ENCODE assay signal across 9 mouse cellular contexts in the genomic region with DNA sequence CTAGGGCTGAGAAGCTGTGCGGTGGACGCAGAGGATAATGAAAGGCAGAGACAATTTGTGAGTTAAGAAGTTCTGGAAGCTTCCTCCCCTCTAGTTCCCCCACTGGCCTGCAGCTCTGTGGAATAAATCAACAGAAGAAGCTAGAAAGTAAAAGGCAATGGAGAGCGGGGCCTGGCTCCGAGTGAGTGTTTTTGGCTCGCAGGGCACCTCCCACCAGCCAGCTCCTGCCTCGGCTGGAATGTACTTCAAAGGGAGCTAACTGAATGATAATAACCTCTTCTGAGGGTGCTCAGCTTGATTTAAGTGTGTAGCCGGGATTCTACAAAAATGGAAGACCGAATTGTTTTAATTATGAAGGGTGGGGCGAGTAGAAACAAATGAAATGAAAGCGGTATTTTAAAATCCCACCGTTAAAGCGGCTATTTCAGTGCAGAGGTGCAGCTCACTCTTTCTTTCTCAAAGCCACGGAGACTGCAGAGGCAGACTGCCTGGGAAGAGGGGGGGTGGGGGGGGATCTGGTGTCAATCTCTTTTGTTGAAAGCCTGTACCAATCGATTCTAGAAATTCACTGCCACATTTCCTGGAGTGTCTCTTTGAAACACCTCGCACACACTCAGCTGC. TPM values are rescaled to one million over a fixed set of nuclear protein-coding genes. Genes with fewer than 3 reads are reported as not detected.
DNase-seq lines count a peak whose midpoint lies in the region; ATAC-seq lines count a peak whose summit lies in the region.
"Had no signal": no experiment of that assay in that cellular context is flagged by ENCODE, and none has a peak within 500 bp of the region (broad histone marks: within the 10 kb centered on the region; RNA-seq: fewer than 3 reads in every experiment).

No protein-coding gene starts in this region.

- WGBS in embryonic facial prominence, embryonic 12.5 days, result 3% methylated on average over 15 of the region's 15 CpGs
- 15% methylated on average over 15 of the region's 15 CpGs for WGBS in heart, embryonic 15.5 days
- 9% methylated on average over 15 of the region's 15 CpGs for WGBS in lung, embryonic 15.5 days

- H3K4me1 ChIP-seq in embryonic facial prominence, embryonic 12.5 days, result peaks cover 30% of the 10 kb centered on the region
- H3K4me1 ChIP-seq in heart, embryonic 15.5 days (replicated peaks), result peaks cover 24% of the 10 kb centered on the region
- peaks cover 41% of the 10 kb centered on the region for H3K4me1 ChIP-seq in lung, embryonic 15.5 days

- no peak overlapping the region for H3K4me3 ChIP-seq in embryonic facial prominence, embryonic 12.5 days
- H3K4me3 ChIP-seq in heart, embryonic 15.5 days, result peak overlapping the region; percentile 28
- no peak overlapping the region for H3K4me3 ChIP-seq in lung, embryonic 15.5 days

- H3K4me2 ChIP-seq in embryonic facial prominence, embryonic 12.5 days (replicated peaks), result peak overlapping the region; percentile 34
- H3K4me2 ChIP-seq in heart, embryonic 15.5 days, result peak overlapping the region; percentile 60
- peak overlapping the region; percentile 37 for H3K4me2 ChIP-seq in lung, embryonic 15.5 days

- H3K9me3 ChIP-seq in embryonic facial prominence, embryonic 12.5 days, result no peaks in the 10 kb centered on the region
- no peaks in the 10 kb centered on the region for H3K9me3 ChIP-seq in heart, embryonic 15.5 days (replicated peaks)
- H3K9me3 ChIP-seq in lung, embryonic 15.5 days, result no peaks in the 10 kb centered on the region

- peak overlapping the region; percentile 83 for H3K27ac ChIP-seq in embryonic facial prominence, embryonic 12.5 days
- peak overlapping the region; percentile 76 for H3K27ac ChIP-seq in heart, embryonic 15.5 days
- peak overlapping the region; percentile 86 for H3K27ac ChIP-seq in lung, embryonic 15.5 days

- H3K36me3 ChIP-seq in embryonic facial prominence, embryonic 12.5 days, result no peaks in the 10 kb centered on the region
- 0 out of 2 replicates have a peak, but pooled peaks cover 1% of the 10 kb centered on the region for H3K36me3 ChIP-seq in heart, embryonic 15.5 days
- H3K36me3 ChIP-seq in lung, embryonic 15.5 days, result no peaks in the 10 kb centered on the region

- no peak for ATAC-seq in embryonic facial prominence, embryonic 12.5 days (ENCODE audit: insufficient number of reproducible peaks, insufficient read depth, low FRiP score, low TSS enrichment)
- peak; percentile 51; the same call in 1 of the 2 replicates for ATAC-seq in heart, embryonic 15.5 days (replicated peaks; ENCODE audit: insufficient number of reproducible peaks, insufficient read depth, low FRiP score, low read depth)
- peak; percentile 56; the same call in 1 of the 2 replicates for ATAC-seq in lung, embryonic 15.5 days (ENCODE audit: borderline replicate concordance, extremely low read depth, low FRiP score, low TSS enrichment)

- H3K9ac ChIP-seq in embryonic facial prominence, embryonic 12.5 days, result no peak overlapping the region; the same call in 1 of the 2 replicates
- peak overlapping the region; percentile 27; the same call in 1 of the 2 replicates for H3K9ac ChIP-seq in heart, embryonic 15.5 days
- no peak overlapping the region for H3K9ac ChIP-seq in lung, embryonic 15.5 days

- peak; percentile 12 to 40 for DNase-seq in left cerebral cortex, adult 18-20 months (ENCODE audit: low spot score in 2 of 2)
- DNase-seq in left cerebral cortex, adult 11 months (ENCODE audit: low spot score), result no peak
- DNase-seq in kidney, postnatal 10 days, result peak; percentile 58
- DNase-seq in retina, postnatal 1 day, result peak; percentile 34
- DNase-seq in spleen, postnatal 10 days (ENCODE audit: low spot score in 2 of 2), result no peak

- H3K27me3 ChIP-seq in embryonic facial prominence, embryonic 12.5 days, result no peaks in the 10 kb centered on the region
- no peaks in the 10 kb centered on the region for H3K27me3 ChIP-seq in heart, embryonic 15.5 days
- no peaks in the 10 kb centered on the region for H3K27me3 ChIP-seq in lung, embryonic 15.5 days

RNA-seq across cellular contexts. Expression of a gene that starts 46.0 kb away (rescaled TPM):
- total RNA-seq in left cerebral cortex, adult 18-20 months (2021), result not detected
- not detected in 2 replicates for polyA plus RNA-seq in embryonic facial prominence, embryonic 12.5 days (2016; fragmentation: Nextera tagmentation; extraction: Ambion mirVana)
- polyA plus RNA-seq in heart, embryonic 15.5 days (2015; fragmentation: Nextera tagmentation; extraction: Ambion mirVana), result 0.86 and 1.2 TPM in 2 replicates
- polyA plus RNA-seq in lung, embryonic 15.5 days (2015; fragmentation: Nextera tagmentation; extraction: Ambion mirVana), result 0.41 and 0.52 TPM in 2 replicates
- total RNA-seq: MEL had no signal

Comparison
In these comparisons a context has a peak if more than half of its experiments do, and no peak if none do; other contexts are left out.
1. DNase-seq: peak in left cerebral cortex, adult 18-20 months (2 of 2), kidney, postnatal 10 days (single experiment) and retina, postnatal 1 day (single experiment); none in left cerebral cortex, adult 11 months (single experiment) and spleen, postnatal 10 days (0 of 2).
2. Peak in every context shown above with its lines, with median percentiles within 50 percentile points of each other: H3K27ac ChIP-seq and H3K4me2 ChIP-seq.